Mouse (Mus musculus) left cerebral cortex, adult 9 months (tissue): ENCODE data around the gene Tmem200a.

Source experiments
- DNase-seq, 2 experiments: peaks; one replicate each; pipeline ENCODE4 v3.0.0; 2022; ENCODE audit warnings: low spot score in 2 of 2

Gene Tmem200a

GRCm38 (mm10) chr10:25887225-25887624 lies 191.6 kb downstream of the Tmem200a start:
- no peak for DNase-seq

- no peak for DNase-seq
Observed at GRCm38 (mm10) chr10:25884512-25884911, 194.3 kb downstream of the Tmem200a start.

DNA sequence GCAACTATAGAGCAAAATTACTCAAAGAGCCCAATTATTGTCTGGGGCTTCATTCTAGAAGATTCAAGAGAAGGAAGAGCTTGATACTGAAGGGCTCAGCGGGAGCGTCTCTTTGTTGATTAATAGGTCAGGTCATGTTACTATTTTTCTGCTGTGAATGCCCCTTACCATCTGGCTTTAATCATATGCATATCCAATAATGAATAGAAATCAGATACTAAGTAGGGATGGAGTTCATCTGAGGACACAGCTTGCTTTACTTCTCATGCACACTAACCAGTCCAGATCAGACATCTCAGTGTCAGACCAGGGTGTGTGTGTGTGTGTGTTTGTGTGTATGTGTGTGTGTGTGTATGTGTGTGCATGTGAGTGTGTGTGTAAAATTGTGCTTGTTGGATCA lies 201.1 kb downstream of the Tmem200a start:
- DNase-seq: no peak

- DNase-seq: no peak
Observed at GRCm38 (mm10) chr10:25876809-25877208, 202.0 kb downstream of the Tmem200a start.

- DNase-seq: no peak
Observed at GRCm38 (mm10) chr10:25868739-25869138, 210.1 kb downstream of the Tmem200a start.
